Comparison of ENCODE assay signal across 17 mouse cellular contexts in the genomic region with DNA sequence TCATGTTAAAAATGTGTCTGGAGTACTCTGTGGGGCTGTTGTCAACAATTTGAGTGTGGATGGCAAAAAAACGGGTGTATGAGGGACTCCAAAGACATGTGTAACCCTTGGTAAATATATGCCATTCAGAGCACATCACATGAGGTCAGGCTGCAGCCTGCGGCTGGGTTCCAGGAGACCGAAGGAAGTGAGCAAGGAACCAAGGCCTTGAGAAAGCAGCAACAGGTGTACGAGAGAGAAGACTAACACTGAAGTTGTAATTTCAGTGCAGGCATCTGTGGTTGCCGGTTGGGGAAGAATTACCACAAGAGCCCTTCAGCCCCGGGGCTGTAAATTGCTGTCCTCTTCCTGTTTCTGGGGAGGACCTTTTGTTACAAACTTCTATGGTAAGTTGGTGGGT.
DNase-seq lines count a peak whose midpoint lies in the region; ATAC-seq lines count a peak whose summit lies in the region.
"Had no signal": no experiment of that assay in that cellular context is flagged by ENCODE, and none has a peak within 500 bp of the region (broad histone marks: within the 10 kb centered on the region; RNA-seq: fewer than 3 reads in every experiment).

No protein-coding gene starts in this region.

- ATAC-seq in common myeloid progenitor, adult 5-6 weeks (replicated peaks; ENCODE audit: low read depth, poor library complexity, severe bottlenecking), result peak; percentile 95
- ATAC-seq: forebrain, postnatal 0 days; intestine, embryonic 16.5 days had no signal

- DNase-seq in B cell, adult 2 months, result peak; percentile 5 to 13
- peak; percentile 13 to 41 for DNase-seq in natural killer cell, adult 2 months (ENCODE audit: low spot score in 2 of 2)
- DNase-seq in thymus, postnatal 25 days, result peak; percentile 65
- no peak for DNase-seq in adrenal gland, adult 18-20 months (ENCODE audit: low spot score in 2 of 2)
- no peak for DNase-seq in adrenal gland, postnatal 10 days
- no peak for DNase-seq in ovary, postnatal 36 days (ENCODE audit: low spot score)
- DNase-seq: adrenal gland, postnatal 36 days; cerebellum, adult 2 months; cerebellum, postnatal 36 days; forebrain, postnatal 0 days; gastrocnemius, adult 2 months; heart, adult 18-20 months; lung, adult 2 months; lung, postnatal 36 days; retina, postnatal 1 day had no signal

Comparison
In these comparisons a context has a peak if more than half of its experiments do, and no peak if none do; other contexts are left out.
1. DNase-seq: peak in B cell, adult 2 months (2 of 2), natural killer cell, adult 2 months (2 of 2) and thymus, postnatal 25 days (single experiment); none in adrenal gland, adult 18-20 months (0 of 2), adrenal gland, postnatal 10 days (single experiment) and ovary, postnatal 36 days (single experiment).